Mouse (Mus musculus): Measurements from ENCODE around the gene Vac14.

GRCm38 (mm10) chr8:110725084-110725838 lies 106.9 kb downstream of the Vac14 start:
- no peak for TF ChIP-seq POLR2A (IDR thresholded peaks at IDR 0.05; ENCODE audit: extremely low read depth, insufficient read depth, low read length)
- TF ChIP-seq CTCF (IDR thresholded peaks at IDR 0.05; ENCODE audit: extremely low read depth, insufficient read depth, low read length) = no peak
